15 mouse cellular contexts compared by ENCODE assay signal in the genomic region with DNA sequence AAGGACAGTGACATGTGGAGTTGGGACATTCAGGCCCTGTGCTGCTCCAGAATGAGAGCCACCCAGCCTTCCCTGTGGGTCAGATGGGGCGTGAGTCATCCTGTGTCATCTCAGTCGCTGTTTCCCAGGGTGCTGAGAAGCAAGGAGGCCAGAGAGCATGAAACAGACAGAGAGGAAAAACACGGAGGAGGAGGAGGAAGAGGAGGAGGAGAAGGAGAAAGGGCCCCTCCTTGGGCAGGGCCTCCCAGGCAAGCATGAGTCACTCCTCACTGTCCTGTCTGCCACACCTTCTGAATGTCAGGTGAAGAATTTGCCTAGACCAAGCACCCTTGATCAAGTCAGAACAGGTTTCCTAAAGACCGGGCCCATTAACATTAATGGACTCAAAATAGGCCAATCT. TPM values are rescaled to one million over a fixed set of nuclear protein-coding genes. Genes with fewer than 3 reads are reported as not detected.
A peak's percentile ranks its signal among the peaks of the same experiment; 100 is the strongest.
DNase-seq lines count a peak whose midpoint lies in the region; ATAC-seq lines count a peak whose summit lies in the region.
"Had no signal": no experiment of that assay in that cellular context is flagged by ENCODE, and none has a peak within 500 bp of the region (broad histone marks: within the 10 kb centered on the region; RNA-seq: fewer than 3 reads in every experiment).

No protein-coding gene starts in this region.

- 66% methylated on average over 4 of the region's 4 CpGs for WGBS in intestine, embryonic 14.5 days
- 79% methylated on average over 4 of the region's 4 CpGs for WGBS in forebrain, embryonic 13.5 days

- no peaks in the 10 kb centered on the region for H3K36me3 ChIP-seq in intestine, embryonic 14.5 days (ENCODE audit: control insufficient read depth, insufficient read depth, low read length)
- no peaks in the 10 kb centered on the region for H3K36me3 ChIP-seq in forebrain, embryonic 13.5 days (ENCODE audit: poor library complexity, severe bottlenecking)
- H3K36me3 ChIP-seq: forebrain, embryonic 10.5 days; neural tube, embryonic 15.5 days had no signal

- 0 out of 2 replicates have a peak, but pooled peaks cover 5% of the 10 kb centered on the region for H3K4me1 ChIP-seq in intestine, embryonic 14.5 days (replicated peaks; ENCODE audit: control insufficient read depth, insufficient read depth, low read length)
- H3K4me1 ChIP-seq in forebrain, embryonic 13.5 days = no peaks in the 10 kb centered on the region
- H3K4me1 ChIP-seq: forebrain, embryonic 10.5 days; neural tube, embryonic 15.5 days had no signal

- no peaks in the 10 kb centered on the region for H3K9me3 ChIP-seq in intestine, embryonic 14.5 days (ENCODE audit: control insufficient read depth, low read length)
- H3K9me3 ChIP-seq in forebrain, embryonic 13.5 days (replicated peaks) = no peaks in the 10 kb centered on the region
- H3K9me3 ChIP-seq: forebrain, embryonic 10.5 days; neural tube, embryonic 15.5 days had no signal

- no peak overlapping the region for H3K4me3 ChIP-seq in intestine, embryonic 14.5 days (ENCODE audit: low read depth, low read length)
- no peak overlapping the region for H3K4me3 ChIP-seq in forebrain, embryonic 13.5 days
- H3K4me3 ChIP-seq: forebrain, embryonic 10.5 days; neural tube, embryonic 15.5 days had no signal

- no peak overlapping the region for H3K4me2 ChIP-seq in intestine, embryonic 14.5 days (ENCODE audit: low read length)
- no peak overlapping the region for H3K4me2 ChIP-seq in forebrain, embryonic 13.5 days
- H3K4me2 ChIP-seq: neural tube, embryonic 15.5 days had no signal

- H3K27ac ChIP-seq in intestine, embryonic 14.5 days (ENCODE audit: low read depth) = no peak overlapping the region
- H3K27ac ChIP-seq in forebrain, embryonic 13.5 days = no peak overlapping the region
- H3K27ac ChIP-seq: forebrain, embryonic 10.5 days; hindbrain, postnatal 0 days; kidney, postnatal 0 days; neural tube, embryonic 15.5 days had no signal

- no peaks in the 10 kb centered on the region for H3K27me3 ChIP-seq in intestine, embryonic 14.5 days (replicated peaks; ENCODE audit: control insufficient read depth, insufficient read depth, low read length)
- no peaks in the 10 kb centered on the region for H3K27me3 ChIP-seq in forebrain, embryonic 13.5 days
- H3K27me3 ChIP-seq: neural tube, embryonic 15.5 days had no signal

- no peak overlapping the region for H3K9ac ChIP-seq in intestine, embryonic 14.5 days (ENCODE audit: low read length)
- no peak overlapping the region for H3K9ac ChIP-seq in forebrain, embryonic 13.5 days
- H3K9ac ChIP-seq: neural tube, embryonic 15.5 days had no signal

- 0 out of 2 replicates have a peak, but pooled peaks have one; percentile 32 for ATAC-seq in intestine, embryonic 14.5 days (replicated peaks; ENCODE audit: low FRiP score, low TSS enrichment, low read depth)
- ATAC-seq in forebrain, embryonic 13.5 days = no peak
- ATAC-seq: hindbrain, postnatal 0 days had no signal

- DNase-seq in 3134 (ENCODE audit: extremely low read depth, insufficient read length, low spot score) (peak; percentile 54), 416B (ENCODE audit: low read depth) (peak; percentile 16)
- peak; percentile 62 for DNase-seq in adrenal gland, adult 2 months
- no peak for DNase-seq in intestine, embryonic 14.5 days (ENCODE audit: low spot score)
- DNase-seq in cerebellum, adult 9-11 months = no peak
- no peak for DNase-seq in thymus, postnatal 4 days
- DNase-seq: cerebellum, adult 11 months; lung, adult 18-20 months; right cerebral cortex, adult 18-20 months had no signal

RNA-seq across cellular contexts. Expression of gene Dsp, which starts 27.4 kb away (rescaled TPM):
- total RNA-seq in adrenal gland, adult 2 months (2021) = under 1 TPM; 0.59 to 0.75 TPM
- 0.27 and 0.85 TPM in 2 replicates for polyA plus RNA-seq in adrenal gland, adult 2 months (2012; rRNA removed)
- polyA plus RNA-seq in intestine, embryonic 14.5 days (2014; fragmentation: Nextera tagmentation; extraction: Ambion mirVana) = 12.8 and 13.2 TPM in 2 replicates
- polyA plus RNA-seq in forebrain, embryonic 13.5 days (2015; fragmentation: Nextera tagmentation; extraction: Ambion mirVana) = 0.21 and 0.28 TPM in 2 replicates
- total RNA-seq: MEL had no signal

Comparison
In these comparisons a context has a peak if more than half of its experiments do, and no peak if none do; other contexts are left out.
1. DNase-seq: peak in 3134 (single experiment), 416B (single experiment) and adrenal gland, adult 2 months (single experiment); none in intestine, embryonic 14.5 days (single experiment), cerebellum, adult 9-11 months (single experiment) and thymus, postnatal 4 days (single experiment).